Mouse (Mus musculus) neutrophil, adult 65 days (primary cell): ENCODE measurements around the gene Zfp991. TPM values are rescaled to one million over a fixed set of nuclear protein-coding genes. Genes with fewer than 3 reads are reported as not detected.

Experiments
- total RNA-seq: library from RNA; stranded (reverse); gene quantifications from 2 replicates; pipeline ENCODE4 v1.2.4, GENCODE M21; 2023

Zfp991 gene
- total RNA-seq = 7.4 and 7.6 TPM in 2 replicates

GRCm38 (mm10) chr4:147131837-147132459 is at the start of gene Zfp991:
Gene Zfp991, plus strand, starts transcription at chr4:147132038.

Other genes with a start within 250 kb of the Zfp991 start
- not detected in 2 replicates for gene Gm21411, start 222.4 kb upstream of the Zfp991 start, total RNA-seq
- gene Zfp989, start 160.1 kb upstream of the Zfp991 start, total RNA-seq = not detected in 2 replicates
- gene Rex2, start 110.2 kb upstream of the Zfp991 start, total RNA-seq = 0.14 and 0.25 TPM in 2 replicates
- gene Zfp988, start 173.6 kb downstream of the Zfp991 start, total RNA-seq = not detected in 2 replicates
- gene Zfp978, start 229.3 kb downstream of the Zfp991 start, total RNA-seq = not detected in 2 replicates